Mouse (Mus musculus) cerebellum, postnatal 4 days (tissue): ENCODE measurements around the gene Cyb5rl.

Experiments
- DNase-seq, 2 experiments: peaks; one replicate each; pipeline ENCODE4 v3.0.0; 2022; ENCODE audit warnings: low spot score in 2 of 2, mixed read lengths in 1 of 2

Gene Cyb5rl

DNA sequence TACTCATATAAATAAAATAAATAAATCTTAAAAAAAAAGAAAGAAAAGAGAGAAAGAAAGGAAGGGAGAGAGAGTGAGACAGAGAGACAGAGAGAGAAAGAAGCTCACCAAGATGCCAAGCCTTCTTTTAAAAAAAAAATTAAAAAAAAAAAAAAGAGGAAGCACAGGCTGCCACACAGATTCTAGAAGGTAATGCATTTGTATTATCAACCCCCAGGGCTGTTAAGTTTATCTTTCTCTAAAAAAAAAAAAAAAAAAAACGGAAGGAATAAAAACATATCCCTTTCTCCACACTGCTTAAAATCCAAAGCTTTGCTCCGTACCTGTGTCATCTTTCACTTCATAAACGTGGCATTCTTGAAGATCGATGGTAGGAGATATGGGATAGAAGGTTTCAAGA is 5.2 kb upstream of the Cyb5rl start:
- DNase-seq, result no peak

DNA sequence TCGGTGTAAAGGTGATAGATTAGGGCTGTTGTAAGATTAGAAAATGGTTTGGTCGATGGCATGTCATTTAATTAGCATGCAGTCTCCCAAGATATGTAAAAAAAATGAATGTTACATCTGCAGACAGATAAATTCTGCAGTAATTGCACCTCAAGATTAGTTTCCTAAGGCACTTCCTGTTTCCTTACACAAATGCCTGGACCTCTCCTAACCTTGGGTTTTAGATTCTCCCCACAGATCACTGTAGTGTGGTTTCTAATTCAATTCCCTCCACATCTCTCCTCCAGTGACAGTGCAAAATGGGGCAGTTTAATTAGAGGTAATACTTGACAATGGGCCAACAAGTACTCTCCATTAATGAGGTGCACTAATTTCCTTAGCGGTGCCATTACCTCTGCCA is 3.6 kb upstream of the Cyb5rl start:
- DNase-seq, result no peak

DNA sequence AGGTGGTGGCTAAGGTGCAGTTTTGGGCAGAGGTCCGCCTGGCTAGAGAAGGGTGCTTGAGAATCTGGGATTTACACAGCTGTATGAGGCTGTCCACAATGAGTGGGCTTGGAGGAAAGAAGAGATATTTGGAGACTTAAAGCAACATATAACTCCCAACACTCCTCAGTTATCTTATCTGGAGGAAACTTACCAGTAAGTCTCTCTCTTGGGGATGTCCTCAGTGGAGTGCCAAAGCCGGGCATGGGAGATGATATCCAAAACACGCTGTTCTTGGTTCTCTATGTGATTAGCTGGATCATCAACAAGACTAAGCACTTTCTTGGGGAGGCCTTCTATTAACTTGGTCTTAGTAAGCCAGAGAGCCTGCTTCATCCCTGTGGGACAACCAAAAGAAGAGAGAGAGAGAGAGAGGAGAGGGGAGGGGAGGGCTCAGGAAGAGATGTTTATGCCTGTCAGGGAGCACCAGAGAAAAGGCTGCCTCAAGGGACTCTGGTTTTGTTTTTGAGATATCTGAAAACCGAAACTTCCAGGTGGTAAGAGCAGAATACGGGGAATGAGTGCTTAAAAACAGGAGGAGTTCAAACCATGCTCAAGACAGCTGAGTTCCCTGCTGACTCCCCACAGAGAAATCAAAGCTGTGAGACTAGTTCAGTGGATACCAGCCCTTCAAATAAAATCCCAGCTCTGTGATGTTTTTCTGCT is 2.2 kb upstream of the Cyb5rl start:
- no peak for DNase-seq

DNA sequence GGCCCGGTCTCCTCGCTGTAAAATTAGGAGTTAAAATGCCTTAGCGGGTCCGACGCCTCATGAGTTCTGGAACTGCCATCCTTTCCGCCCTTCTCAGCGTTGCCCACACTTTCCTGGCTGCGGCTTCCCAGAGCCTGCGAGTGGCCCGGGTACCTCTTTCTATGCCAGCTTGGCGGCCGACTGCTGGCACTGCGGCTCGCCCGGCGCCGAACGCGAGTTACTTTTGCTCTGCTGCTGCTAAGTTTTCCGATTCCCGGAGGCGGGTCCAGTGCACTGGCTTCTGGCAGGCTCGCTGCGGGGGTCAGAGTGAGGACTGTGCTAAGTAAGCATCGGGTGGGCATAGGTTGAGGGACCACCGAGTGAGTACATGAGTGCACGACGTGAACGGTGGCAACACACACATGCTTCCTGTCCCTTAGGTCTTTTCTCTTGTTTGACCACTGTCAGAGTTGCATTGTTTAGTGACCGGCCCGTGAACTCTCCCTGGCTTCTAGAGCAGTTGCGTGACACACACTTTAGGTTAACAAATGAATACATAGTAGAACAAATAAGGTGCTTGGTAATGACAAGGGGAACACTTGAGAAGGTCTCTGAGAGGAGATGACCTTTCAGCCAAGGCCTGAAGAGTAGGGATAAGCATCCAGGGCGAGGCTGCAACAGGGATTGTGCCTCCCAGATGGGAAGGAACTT is 508 bp downstream of the Cyb5rl start:
- DNase-seq, result peak in 1 of 2 experiments; percentile 42

DNA sequence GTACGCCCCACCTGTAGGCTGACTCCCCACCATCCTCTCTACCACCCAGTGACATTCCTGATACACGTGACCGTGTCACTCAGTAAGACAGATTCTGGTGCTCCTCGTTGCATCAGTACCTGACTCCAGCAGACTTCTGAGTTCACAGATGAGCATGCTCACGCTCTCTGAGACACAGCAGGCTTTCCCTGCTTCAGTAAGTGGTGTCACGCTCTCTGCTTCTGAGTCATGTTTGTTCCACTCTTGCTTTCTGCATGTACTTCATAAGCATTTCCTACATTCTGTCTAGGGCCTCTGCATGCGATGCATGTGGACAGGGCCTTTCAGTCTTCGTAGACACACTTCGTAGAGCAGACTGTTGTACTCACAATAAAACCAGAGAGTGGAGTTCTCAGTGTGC is 5.6 kb downstream of the Cyb5rl start:
- no peak for DNase-seq

DNA sequence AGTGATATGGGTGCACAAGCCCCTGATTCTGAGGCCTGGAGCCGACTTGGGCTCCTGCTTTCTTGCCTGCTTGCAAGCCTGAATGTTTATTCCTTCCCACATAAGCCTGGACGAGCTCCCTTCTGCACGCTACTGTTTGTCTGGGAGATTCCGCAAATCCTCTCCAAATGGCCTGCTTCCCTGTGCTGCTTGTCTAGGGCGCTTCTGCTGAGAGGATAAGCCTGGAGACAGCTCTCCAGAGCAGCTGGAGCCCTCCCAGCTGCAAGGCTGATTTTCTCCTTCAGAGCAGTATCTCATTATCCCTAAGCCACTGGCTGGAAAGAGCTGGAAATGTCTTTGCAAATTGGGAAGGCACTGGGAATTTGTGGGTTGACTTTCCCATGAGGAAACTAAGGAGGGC is 8.7 kb downstream of the Cyb5rl start:
- no peak for DNase-seq

DNA sequence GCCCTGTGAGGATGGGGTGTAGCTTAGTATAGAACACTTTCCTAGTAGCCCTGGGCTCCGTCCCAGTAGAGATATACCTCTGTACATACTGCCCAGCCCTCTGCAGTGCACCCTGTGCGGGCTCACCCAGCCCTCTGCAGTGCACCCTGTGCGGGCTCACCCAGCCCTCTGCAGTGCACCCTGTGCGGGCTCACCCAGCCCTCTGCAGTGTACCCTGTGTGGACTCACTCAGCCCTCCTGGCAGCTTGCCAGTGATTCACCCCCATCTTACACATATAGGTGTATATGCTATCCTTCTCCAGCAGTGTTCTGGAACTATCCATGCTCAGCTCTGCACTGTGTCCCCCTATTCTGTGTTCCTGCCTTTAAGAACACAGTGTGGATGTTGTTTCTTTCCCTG is 12.1 kb downstream of the Cyb5rl start:
- DNase-seq, result no peak

DNA sequence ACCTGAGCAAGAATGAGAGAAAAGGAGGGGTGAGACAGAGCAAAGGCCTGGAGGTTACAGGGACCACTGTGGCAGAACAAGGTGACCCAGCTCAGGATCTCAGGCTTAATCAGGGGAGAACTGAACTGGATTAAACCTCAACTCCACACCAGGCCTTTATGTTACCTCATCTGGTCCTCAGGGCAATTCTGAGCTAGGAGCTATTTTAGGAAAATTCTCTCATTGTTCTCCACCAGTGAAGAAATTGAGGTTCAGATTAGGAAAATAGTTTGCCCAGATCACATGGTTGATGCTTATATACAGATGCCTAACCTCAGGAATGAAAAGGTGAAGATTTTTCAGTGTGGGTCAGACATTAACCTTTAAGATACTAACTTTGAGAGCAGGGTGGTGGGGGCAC is 12.9 kb downstream of the Cyb5rl start:
- no peak for DNase-seq

DNA sequence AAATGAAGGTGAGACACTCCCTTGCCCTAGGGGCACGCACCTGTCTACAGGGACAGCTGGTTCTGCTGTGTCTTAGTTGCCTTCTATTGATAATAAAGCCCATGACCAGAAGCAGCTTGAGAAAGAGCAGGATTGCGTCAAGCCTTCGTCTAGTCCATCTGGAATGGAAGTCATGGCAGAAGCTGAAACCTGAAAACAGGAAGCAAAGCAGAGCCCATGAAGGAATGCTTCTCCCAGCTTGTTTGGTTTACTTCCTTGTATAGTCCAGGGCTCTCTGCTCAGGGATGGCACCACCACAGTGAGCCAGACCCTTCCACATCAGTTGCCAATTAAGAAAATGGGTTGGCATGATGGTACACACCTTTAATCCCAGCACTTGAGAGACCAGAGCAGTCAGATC is 15.4 kb downstream of the Cyb5rl start:
- no peak for DNase-seq

DNA sequence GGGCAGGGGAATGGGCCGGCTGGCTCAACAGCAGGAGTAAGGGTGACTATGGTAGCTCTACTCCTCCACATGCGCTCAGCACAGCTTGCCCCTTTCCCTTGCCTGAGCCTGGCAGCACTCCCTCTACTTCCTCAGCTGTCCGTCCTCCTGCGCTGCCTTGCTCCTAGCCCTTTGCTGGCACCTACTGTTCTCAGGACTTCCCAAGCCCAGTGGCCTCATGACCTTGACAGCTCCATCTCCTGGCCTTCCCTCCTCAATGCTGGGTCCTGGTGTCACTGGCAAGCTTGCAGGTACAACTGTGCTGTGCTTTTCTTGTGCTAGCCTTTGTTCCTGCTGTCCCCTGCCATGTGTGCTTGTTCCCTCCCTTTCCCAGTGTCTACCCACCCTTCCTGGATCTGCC is 16.3 kb downstream of the Cyb5rl start:
- DNase-seq, result no peak

DNA sequence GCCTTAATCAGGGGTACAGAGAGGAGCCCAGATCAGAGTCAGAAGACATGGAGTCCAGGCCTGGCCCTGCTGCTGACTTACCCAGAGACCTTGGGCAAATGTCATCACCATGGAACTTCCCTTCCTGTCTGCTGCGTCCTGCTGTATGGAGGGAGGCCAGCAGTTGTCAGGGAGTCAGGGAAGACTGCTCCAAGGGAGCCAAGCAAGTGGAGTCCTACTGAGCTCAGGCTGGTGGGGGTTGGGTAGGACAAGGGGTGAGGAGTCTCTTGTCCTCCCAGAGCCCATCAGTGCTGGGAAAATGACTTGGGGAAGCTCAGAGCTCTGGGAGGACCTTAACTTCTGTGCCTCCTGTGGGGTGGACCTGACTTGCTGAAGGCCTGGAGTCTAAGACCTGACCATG is 17.6 kb downstream of the Cyb5rl start:
- DNase-seq, result no peak

DNA sequence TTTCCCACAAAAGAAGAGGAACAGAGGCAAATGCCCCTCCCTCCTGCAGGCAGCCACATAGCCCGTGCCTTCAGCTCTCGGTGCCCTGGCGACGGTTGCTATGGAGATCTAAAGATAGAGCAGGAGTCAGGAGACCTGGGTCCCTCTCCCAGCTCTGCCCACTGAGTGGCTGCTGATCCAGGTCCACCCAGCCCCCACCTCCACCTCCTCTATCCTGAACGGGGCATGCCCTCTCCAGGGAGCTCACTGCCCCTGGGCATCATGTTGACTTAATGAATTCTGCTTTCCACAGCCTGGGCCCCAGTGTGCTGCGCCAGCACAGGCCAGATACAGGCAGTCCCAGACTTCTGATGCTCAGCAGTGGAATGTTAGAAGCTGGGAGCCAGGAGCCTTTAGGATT is 18.1 kb downstream of the Cyb5rl start:
- DNase-seq, result peak in 1 of 2 experiments; percentile 48

DNA sequence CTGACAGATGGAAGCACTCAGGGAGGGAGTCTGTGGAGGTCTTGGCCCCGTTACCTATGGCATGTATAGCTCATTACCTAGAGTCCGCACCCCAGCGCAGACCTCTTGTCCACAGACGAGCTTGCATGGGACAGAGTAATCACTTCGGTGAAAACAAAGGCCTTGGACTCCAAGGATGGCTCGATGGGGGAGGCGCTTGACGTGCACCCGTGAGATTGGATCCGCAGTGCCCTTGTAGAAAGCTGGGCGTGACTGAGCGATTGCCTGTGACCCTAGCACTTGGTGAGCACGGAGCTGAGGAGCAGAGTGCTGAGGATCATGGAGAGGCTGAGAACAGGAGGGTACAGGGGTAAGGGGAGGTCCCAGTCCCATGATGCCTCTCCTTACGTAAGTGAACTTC is 24.9 kb downstream of the Cyb5rl start:
- DNase-seq, result no peak

DNA sequence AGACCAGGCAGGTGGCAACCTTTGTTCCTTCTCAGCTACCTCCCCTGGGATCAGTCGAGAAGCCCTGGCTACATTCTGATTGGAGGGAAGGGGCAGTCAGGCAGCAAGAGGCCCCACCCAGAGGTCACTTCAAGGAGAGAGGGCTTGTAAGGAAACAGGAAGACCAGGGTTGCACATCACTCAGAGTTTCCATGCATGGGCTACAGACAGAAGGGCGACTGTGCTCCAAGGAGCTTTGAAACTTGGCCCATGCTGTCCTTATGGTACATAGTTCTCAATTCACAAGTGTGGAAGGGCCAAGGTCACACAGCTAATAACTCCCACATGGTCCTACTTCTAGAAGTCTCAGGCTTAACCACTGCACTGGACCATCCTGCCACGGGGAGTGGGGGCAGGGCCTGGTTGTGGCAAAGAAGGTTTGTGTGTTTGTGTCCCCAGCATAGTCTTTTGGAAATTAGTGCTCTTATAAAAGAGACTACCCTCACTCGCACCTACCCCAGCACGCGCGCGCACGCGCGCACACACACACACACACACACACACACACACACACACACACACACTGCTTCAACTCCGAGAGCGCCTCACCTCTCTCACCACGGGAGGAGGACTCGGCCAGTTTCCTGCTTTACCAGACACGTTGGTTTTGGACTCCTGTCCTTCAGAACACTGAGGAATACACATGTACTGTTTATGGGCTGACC is 27.8 kb downstream of the Cyb5rl start:
- no peak for DNase-seq

DNA sequence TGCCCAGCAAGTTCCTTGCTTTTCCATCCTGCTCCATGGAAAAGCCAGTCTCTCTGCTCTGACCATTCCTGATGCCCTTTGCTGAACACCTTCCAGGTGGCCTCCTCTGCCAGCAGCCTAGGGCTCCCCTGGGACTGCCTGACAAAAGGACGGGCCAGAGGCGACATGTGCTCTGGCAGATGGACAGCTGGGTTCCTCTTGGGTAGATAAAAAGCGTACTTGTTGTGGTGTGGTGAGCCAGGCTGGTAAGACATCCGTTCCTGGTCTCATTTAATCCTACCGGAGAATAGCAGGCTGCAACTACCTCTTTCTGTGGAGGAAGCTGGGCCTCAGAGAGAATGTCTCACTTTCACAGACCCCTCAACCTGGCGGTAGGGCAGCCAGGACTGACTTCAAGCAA is 29.3 kb downstream of the Cyb5rl start:
- DNase-seq, result peak in 1 of 2 experiments; percentile 60

DNA sequence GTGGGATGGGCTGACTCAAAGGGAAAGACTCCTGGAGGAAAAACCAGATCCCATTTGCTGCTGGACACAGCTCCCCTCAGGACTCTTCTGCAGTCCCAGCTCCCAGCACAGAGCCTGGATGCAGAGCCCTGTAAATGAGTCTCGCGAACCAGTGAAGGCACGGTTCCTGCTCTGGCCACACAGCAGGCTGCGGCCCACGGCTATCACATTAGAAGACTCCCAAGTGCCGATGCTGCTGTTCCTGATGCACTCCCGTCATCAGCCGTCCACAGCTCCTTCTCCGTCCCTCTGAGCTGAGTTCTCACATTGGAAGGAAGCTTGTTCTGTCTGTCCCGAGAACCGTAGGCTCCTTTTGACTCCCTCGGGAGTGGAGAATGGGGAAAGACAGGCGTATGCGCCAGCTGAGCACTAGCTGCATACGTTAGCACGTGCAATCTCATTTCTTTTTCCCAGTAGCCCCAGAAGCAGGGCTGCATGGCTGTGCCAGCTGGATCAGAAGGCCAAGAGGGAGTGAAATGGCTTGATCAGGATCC is 30.1 kb downstream of the Cyb5rl start, which contains the start of gene Cdcp2:
Gene Cdcp2 (plus strand): TSS at position 51 of the 533 bp plus-strand sequence.
- no peak for DNase-seq

DNA sequence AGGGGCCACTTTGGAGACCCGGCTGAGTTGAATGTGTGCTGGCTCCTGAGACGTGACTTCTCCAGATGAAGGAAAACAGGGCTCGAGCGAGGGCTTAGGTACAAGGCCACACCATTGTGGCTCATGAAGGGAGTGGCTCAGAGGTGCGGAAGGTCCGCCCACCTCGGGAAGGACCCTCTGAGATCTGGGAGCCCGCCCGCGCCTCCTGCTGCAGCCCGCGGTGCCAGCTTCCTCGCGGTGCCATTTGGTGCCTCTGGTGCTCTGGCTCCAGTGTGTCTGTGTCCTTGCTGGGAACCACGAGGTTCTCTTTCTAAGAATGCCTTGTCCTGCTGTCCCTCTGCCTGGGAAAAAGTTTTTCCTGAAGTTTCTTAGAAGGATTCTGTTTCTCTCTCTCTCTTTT is 31.1 kb downstream of the Cyb5rl start:
- DNase-seq, result no peak

DNA sequence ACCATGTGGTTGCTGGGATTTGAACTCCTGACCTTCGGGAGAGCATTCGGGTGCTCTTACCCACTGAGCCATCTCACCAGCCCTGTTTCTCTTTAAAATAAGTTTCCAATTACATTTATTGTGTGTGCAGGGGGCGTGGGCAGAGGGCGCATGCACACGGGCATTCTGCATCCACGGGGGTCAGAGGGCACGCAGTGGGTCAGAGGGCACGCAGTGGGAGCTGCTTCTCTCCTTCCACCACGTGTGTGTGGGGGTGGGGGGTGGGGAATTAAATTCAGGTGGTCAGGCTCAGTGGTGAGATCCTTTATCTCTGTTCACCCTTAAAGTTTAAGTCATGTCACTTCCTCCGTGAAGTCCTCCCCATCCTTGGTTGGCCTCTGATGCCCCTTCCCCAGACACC is 31.6 kb downstream of the Cyb5rl start:
- DNase-seq, result no peak

DNA sequence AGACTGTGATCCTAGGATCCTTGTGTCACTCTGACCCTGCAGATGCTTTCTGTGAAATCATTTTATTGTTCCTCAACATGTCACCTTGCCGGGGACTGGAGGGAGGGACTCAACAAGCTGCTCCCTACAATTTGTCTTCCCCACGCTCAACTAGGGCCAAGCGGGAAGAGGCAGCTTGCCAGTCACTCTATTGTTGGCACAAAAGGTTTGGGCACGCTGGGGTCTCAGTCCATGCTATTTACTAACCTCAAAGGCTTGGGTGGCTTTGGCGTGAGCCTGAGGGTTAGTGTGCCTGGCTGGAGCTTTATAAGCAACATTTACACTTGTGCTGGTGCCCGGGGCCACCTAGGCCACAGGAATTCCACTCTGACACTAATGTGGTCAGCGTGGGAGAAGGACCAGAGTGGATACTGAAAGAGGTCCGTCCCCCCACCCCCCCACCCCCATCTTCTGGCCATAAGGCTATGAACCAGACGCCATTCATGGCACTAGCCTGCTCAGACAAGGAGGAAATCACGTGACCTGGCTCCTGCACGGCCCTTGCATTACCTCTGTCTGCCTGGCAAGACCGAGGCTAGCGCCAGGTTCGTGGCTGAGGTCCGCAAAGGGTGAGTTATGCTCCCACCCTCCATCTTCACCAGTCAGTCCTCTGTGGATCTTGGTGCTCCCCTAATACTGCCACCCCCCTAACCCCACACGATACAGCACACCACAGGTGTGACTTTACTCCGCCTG is 32.2 kb downstream of the Cyb5rl start:
- DNase-seq, result no peak

DNA sequence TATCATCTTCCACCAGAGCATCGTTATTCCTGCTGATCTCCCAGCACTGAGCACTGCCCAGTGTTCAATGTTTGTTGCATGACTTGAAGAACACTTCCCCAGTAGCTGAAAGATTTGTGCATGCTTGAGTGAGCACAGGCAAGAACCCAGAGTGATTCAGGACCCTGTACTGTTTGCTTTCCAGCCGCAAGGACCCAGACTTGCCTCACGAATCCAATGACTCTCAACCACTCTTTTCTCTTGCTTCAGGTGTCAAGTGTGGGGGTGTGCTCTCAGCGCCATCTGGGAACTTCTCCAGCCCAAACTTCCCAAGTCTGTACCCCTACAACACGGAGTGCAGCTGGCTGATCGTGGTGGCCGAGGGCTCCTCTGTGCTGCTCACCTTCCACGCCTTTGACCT is 35.4 kb downstream of the Cyb5rl start:
- no peak for DNase-seq

DNA sequence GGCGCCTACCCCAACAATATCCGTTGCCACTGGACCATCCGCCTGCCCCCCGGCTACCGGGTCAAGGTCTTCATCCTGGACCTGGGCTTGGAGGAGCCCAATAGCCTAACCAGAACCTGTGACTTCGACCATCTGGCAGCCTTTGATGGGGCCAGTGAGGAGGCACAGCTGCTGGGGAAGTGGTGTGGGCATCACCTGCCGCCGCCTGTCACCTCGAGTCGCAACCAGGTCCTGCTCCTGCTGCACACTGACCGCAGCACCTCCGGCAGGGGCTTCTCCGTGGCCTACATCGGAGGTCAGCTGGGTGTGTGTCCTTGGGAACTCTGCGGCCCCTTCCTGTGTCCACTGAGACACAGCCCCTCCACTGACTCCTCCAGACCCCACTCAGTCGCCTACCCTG is 40.0 kb downstream of the Cyb5rl start:
- DNase-seq, result no peak

DNA sequence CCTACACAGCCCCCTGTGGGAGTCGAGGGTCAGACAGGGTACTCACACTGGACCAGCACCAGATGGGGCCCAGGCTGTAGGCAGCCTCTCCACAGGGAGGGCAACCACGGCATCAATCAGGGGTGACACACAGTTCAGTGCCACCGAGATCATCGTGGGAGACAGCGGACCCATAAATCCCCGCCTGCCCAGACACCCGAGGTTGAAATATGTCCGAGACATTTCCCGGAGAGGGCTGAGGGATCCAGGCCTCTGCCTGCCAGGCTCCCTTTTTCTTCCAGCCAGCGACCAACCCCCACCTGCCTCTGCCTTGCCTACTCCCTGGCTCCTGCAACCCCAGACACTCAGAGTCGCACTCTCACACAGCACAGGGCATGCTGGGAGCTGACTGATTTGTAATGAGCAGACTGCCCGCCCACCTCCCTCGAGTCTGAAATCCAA is 41.5 kb downstream of the Cyb5rl start:
- DNase-seq, result no peak
